Mouse (Mus musculus): Measurements from ENCODE around the gene Whrn.

Whrn gene

DNA sequence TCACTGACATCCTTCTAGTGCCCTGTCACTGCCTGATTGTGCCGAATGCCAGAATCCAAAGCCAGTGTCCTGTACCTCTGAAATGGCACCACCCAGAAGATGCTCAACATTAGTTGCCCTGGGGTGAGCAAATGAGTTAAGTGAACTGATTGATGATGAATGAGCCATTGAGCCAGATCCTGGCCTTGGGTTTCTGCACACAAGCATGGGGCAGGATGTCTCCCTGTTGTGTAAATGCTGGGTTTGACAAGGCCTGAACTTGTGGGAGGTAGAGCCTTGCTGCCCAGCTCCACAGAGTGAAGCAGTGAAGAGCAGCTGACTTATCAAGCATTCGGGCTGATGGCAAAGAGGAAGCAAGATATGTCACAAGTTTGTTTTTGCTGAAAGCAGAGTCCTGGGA lies 52.7 kb downstream of the Whrn start:
- DNase-seq: no peak

DNA sequence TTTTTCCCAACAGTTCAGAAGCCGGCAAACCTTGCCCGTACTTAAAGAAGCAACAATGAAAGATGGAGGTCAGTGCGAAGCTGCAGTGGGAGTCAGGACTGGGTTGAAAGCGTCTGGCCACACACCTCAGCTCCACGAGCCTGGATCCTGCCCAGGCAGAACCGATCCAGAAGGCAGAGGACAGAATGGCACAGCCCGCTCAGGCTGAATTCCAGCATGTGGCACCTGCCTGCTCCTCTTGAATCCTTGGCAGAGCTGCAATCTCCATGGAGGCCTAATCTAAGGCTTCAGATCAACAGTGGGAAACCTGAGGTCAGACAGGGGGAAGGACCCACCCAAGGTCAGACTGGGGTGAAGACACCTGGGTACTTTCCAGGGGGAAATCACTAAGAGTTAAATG lies 54.2 kb downstream of the Whrn start:
- DNase-seq: no peak

- no peak for DNase-seq
These were observed 55.5 kb downstream of the Whrn start for GRCm38 (mm10) chr4:63440262-63440661.

DNA sequence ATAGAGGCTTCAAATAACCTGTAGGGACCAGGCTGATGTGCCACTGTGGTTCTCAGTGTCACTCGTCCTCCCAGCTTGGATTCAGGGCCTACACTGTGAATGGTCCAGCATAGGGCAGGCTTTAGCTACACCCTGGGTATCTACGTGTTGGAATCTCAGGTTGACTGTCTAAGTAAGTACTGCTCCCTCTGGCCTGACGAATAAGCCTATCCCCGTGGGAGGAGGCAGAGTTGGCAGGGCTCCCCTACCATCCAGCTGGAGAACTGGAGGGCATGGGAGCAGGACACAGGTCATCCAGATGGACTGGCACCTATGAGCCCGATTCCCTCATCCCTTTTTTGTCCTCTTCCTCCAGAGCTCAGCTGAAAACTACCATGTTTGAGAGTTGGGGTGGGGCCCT lies 57.8 kb downstream of the Whrn start:
- no peak for DNase-seq

GRCm38 (mm10) chr4:63437119-63437815 lies 58.5 kb downstream of the Whrn start:
- DNase-seq: no peak

DNA sequence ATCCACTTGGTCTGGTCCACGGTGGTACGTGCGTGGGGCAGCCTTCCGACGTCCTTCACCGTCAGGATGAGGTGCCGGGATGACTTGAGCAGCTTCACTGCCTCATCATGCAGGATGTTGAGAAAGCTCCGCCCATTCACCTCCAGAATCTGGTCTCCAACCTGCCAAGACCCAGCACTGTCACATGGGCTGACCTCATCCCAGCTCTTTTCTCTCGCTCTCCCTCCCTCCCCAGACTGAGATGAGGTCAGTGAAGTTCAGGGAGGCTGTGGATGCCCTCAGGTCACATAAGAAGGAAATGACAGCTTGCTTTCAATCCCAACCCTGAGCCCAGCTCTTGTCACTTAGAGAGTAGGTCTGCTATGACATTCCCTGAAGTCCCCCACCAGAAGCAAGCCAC lies 60.4 kb downstream of the Whrn start:
- DNase-seq: no peak

DNA sequence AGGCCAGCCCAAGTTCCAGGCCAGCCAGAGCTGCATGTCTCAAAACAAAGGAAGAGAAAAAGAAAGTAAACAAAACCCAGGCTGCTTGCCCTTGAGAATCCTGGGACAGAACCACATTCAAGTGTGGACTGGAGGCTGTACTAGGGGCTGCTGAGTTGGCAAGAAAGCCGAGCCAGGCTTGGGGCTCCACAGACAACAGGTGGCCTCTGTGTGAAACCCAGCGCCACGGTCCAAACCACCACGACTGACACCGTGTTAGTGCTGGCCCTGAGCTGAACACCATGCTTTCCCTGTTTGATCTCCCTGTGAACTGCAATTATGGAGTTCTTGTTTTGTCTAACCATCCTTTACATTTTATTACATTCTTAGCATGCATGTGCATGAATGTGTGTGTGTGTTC lies 64.7 kb downstream of the Whrn start:
- no peak for DNase-seq

GRCm38 (mm10) chr4:63430357-63430756 lies 65.4 kb downstream of the Whrn start:
- DNase-seq: no peak

DNA sequence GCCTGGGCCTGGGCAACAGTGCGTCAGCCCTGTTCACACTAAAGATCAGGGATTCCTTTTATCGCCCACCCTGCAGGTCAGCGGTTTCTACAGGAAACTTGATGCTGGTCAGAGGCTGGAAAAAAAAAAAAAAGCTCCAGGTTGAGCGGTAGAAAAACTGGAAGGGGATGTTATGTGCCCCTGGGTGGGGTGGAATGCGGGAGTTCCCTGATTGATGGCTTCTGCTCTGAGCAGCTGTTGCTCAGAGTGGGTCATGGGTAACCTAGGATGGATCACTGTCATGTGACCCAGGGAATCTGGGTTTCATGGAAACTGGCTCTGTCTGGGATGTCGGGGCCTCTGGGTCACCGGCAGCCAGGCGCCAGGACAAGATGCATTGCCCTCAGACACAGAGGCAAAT lies 69.5 kb downstream of the Whrn start:
- DNase-seq: no peak

- DNase-seq: no peak
These were observed 72.0 kb downstream of the Whrn start for GRCm38 (mm10) chr4:63423811-63424210.

DNA sequence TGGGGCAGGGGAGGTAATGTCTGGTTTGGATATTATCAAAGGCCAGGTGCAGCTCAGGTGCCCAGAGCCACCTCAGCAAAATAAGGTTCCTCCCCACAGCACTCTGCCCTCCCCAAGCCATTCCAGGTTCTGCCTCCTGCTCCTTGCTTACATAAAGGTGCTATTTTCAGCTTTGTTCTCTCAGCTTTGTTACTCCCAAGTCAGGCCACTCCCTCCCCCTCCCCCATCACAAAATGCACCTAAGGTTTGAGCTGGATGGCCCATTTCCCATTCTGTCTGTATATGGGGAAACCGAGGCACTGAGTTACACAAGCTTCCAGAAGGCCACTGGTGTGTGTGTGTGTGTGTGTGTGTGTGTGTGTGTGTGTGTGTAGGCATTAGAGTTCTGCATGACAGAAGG lies 72.6 kb downstream of the Whrn start:
- DNase-seq: no peak

- peak; percentile 23 to 51 for DNase-seq
These were observed 75.5 kb downstream of the Whrn start for GRCm38 (mm10) chr4:63420143-63420920.

- DNase-seq: no peak
These were observed 77.5 kb downstream of the Whrn start for GRCm38 (mm10) chr4:63418270-63418669.

GRCm38 (mm10) chr4:63417318-63417957 lies 78.4 kb downstream of the Whrn start:
- peak; percentile 62 to 86 for DNase-seq

GRCm38 (mm10) chr4:63414951-63415350 lies 80.8 kb downstream of the Whrn start:
- DNase-seq: no peak

DNA sequence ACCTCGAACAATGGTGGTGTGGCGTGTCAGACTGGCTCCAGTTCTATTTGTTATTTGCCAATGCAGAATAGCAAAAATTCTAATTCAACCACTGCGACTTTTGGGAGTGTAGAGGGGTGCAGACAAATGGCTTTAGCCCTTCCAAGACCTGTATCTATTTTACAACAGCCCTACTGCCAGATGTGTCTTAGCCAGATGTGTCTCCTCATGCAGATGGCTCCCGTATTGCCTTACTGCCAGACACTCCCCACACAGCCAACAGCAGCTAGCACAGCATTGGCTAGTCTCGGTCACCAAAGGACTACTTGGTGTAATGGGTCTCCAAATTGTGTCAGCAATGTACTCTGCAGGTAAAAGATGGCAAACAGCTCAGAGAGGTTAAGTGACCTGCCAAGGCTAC lies 84.6 kb downstream of the Whrn start:
- DNase-seq: no peak

DNA sequence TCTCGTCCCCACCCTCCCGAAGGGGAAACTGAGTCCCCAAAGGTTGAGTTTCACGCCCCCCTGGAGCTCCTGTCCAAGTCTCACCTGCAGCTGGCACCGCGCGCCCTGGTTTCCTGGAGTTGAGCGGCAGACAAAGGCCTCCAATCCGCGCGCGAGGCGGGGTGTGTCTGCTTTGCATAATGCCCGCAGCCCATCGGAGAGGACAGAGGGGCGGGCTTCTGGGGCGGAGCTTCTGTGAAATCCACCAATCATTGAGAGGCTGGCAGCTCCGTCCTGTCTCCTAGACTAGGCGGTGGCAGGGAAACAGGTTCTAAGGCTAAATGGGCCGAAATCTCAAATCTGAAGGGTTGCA lies 85.2 kb downstream of the Whrn start:
- DNase-seq: peak; percentile 96

- peak; percentile 78 to 83 for DNase-seq
These were observed 85.7 kb downstream of the Whrn start for GRCm38 (mm10) chr4:63409908-63410582.

DNA sequence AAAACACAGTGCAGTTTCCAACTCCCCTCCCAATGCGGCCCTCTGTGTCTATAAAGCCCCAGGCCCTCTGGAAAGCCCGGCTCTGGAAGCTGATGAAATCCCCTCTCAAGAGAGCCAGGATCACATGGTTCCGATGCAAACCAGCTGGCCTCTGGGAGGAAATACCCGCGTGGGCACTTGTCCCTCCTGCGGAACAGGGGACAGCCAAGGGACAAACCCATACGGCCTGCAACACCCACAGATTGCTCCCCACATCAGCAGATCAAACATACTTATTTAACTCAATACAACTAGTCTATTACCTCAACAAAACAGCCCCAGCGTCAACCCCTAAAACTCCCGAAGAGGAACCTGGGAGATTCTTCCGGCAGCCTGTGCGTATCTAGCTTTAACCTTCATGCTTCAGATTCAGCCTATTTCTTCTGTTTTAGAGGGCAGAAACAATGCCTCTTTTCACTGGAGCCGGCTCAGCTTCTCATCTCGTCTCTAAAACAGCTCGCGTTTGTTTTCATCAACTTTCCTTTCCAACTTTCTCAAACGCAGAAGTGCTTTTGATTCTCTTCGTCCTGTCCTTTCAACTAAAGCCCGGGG lies 86.4 kb downstream of the Whrn start:
- DNase-seq: peak; percentile 49 to 64

- peak; percentile 74 to 83 for DNase-seq
These were observed 87.1 kb downstream of the Whrn start for GRCm38 (mm10) chr4:63408649-63409048.

DNA sequence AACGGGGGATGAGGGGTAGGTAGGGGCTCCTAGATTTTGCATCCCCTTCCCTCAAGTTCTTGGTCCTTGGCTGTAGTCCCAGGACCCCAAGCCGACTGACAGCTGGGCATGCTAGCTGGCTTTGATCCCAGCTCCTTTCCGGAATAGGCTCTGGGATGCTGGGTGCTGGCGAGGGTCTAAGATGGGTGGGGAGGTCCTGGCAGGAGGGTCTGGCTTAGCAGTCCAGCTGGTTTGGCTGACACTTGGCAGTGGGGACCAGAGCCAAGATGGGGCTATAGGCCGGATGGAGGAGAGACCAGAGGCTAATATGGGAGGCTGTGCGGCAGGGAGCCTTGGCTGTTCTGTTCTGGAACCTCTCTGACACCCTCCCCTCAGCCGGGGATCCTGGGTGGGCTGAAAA lies 87.5 kb downstream of the Whrn start:
- peak; percentile 42 to 76 for DNase-seq

DNA sequence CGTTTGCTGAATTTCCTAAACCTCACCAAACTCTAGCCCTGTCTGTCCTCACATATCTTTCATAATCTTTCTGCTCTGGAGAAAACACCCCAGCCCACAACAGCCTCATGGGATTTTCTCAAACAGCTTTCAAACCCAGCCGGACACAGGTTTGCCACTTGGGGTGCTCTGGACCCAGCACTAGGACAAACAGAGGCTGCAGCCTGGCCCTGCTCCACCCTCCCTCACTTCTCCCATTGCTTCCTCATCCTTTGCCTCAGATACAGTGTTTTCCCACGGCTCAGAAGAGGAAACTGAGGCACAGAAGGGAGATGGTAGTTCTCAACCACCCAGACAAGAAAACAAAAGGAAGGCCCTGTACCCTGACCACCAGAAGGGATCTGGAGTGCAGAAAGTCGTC lies 90.1 kb downstream of the Whrn start:
- peak in 1 of 2 experiments; percentile 25 for DNase-seq

- DNase-seq: peak in 1 of 2 experiments; percentile 54
These were observed 90.7 kb downstream of the Whrn start for GRCm38 (mm10) chr4:63405051-63405450.

Measured in lung, postnatal 4 days (tissue).